Mouse (Mus musculus) spleen, adult 2 months (tissue): ENCODE results near the gene Spag4.

Source experiments
- CTCF ChIP-seq: fragments of 200-500 bp; IDR thresholded peaks from 2 replicates; pipeline ENCODE4 v1.5.1; 2011; ENCODE audit warnings: mild to moderate bottlenecking, inconsistent platforms; ENCODE audit not compliant: insufficient read depth, insufficient read length, insufficient replicate concordance; ENCODE audit errors: extremely low read depth
- POLR2A ChIP-seq: fragments of 200-500 bp; IDR thresholded peaks from 2 replicates; pipeline ENCODE4 v1.6.1; 2011; ENCODE audit warnings: low read depth, low read length, inconsistent platforms

DNA sequence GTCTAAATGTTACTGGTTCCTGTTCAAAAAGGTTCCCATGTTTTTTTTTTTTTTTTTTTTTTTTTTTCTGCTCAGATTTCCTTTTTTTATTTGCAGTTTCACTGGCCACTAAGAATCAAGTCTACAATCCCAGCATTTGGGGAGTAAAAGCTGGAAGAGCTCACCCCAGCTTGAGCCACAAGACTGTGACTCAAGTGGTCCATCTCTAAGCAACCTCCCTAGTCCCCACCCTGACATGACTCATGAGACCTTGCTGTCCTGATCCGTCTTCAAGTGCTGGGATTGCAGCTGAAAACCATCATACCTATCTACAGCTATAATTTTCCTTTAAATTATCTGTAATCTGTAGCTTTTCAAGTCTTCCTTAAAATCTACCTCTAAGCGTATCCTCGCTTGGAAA is 19.6 kb downstream of the Spag4 start:
- TF ChIP-seq CTCF (no peak), POLR2A (no peak)
